Mouse (Mus musculus) brain, embryonic 14.5 days (tissue): ENCODE measurements around the gene Tbc1d10c.

Experiments used
- CTCF ChIP-seq: fragments of 200-500 bp; IDR thresholded peaks from 2 replicates; pipeline ENCODE4 v1.5.1; 2012; ENCODE audit warnings: inconsistent platforms, mild to moderate bottlenecking, moderate library complexity, borderline replicate concordance; ENCODE audit not compliant: insufficient read depth, insufficient read length; ENCODE audit errors: extremely low read depth
- POLR2A ChIP-seq: fragments of 200-500 bp; IDR thresholded peaks from 2 replicates; pipeline ENCODE4 v1.6.1; 2012; ENCODE audit warnings: mild to moderate bottlenecking, inconsistent platforms, borderline replicate concordance; ENCODE audit not compliant: poor library complexity, insufficient read depth, insufficient read length, severe bottlenecking; ENCODE audit errors: extremely low read depth

DNA sequence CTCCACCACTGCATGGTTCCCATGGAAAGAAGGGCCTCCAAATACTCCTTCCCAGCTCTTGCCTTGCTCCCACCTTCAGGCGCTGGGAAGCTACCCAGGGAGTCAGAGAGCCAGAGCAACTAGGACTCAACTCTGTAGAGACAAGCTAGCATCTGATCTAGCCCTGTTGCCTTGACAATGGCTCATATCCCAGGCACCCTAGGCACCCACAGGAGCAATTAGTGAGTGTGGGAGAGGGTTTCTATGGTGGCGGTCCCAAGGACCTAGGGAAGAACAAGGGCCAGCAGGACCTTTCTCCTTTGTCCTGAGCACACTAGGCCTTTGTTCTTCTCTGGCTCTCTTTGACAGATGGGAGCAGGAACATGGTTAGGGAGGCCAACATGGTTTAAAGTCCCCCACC, 7.4 kb downstream of the Tbc1d10c start:
- TF ChIP-seq POLR2A (no peak), CTCF (no peak)
